Mouse (Mus musculus) liver, adult 2 months (tissue): ENCODE measurements around the gene Hnf4a.

ENCODE experiments used
- CTCF ChIP-seq: fragments of 200-500 bp; IDR thresholded peaks from 2 replicates; pipeline ENCODE4 v1.5.1; 2011; ENCODE audit warnings: low read depth, low read length, control low read depth
- POLR2A ChIP-seq: fragments of 200-500 bp; IDR thresholded peaks from 2 replicates; pipeline ENCODE4 v1.6.1; 2011; ENCODE audit warnings: low read length, control low read depth; ENCODE audit not compliant: insufficient read depth; ENCODE audit errors: extremely low read depth

GRCm38 (mm10) chr2:163480191-163480825 is 26.3 kb upstream of the Hnf4a start:
- TF ChIP-seq POLR2A (no peak), CTCF (peak; percentile 48)
